Mouse (Mus musculus): ENCODE data around the gene Ints7. TPM values are rescaled to one million over a fixed set of nuclear protein-coding genes. Genes with fewer than 3 reads are reported as not detected.

Ints7 gene
- polyA plus RNA-seq, 1 experiment from 2014 or later: 66.2 TPM

GRCm38 (mm10) chr1:191559779-191560178 lies 15.7 kb upstream of the Ints7 start:
- Histone ChIP-seq H3K4me3 (no peak overlapping the region), H3K27me3 (no peaks in the 10 kb centered on the region), H3K27ac (no peak overlapping the region), H3K9me3 (no peaks in the 10 kb centered on the region), H3K36me3 (peaks cover 47% of the 10 kb centered on the region), H3K4me2 (no peak overlapping the region), H3K4me1 (no peaks in the 10 kb centered on the region), H3K9ac (no peak overlapping the region)
- 83% methylated on average over 5 of the region's 5 CpGs for WGBS
- ATAC-seq (ENCODE audit: insufficient number of reproducible peaks, insufficient read depth, low FRiP score, low TSS enrichment, low read depth): no peak

GRCm38 (mm10) chr1:191562823-191563365 lies 12.5 kb upstream of the Ints7 start:
- Histone ChIP-seq H3K27me3 (no peaks in the 10 kb centered on the region), H3K36me3 (peaks cover 33% of the 10 kb centered on the region), H3K4me3 (no peak overlapping the region), H3K27ac (no peak overlapping the region), H3K9me3 (no peaks in the 10 kb centered on the region), H3K4me1 (no peaks in the 10 kb centered on the region), H3K9ac (no peak overlapping the region), H3K4me2 (no peak overlapping the region)
- ATAC-seq (ENCODE audit: insufficient number of reproducible peaks, insufficient read depth, low FRiP score, low TSS enrichment, low read depth): no peak
- 64% methylated on average over 6 of the region's 6 CpGs for WGBS

- no peak overlapping the region for H3K4me2 ChIP-seq
- no peaks in the 10 kb centered on the region for H3K9me3 ChIP-seq
- H3K27me3 ChIP-seq: no peaks in the 10 kb centered on the region
- H3K4me1 ChIP-seq: 0 out of 2 replicates have a peak, but pooled peaks cover 2% of the 10 kb centered on the region
- no peak overlapping the region for H3K27ac ChIP-seq
- H3K4me3 ChIP-seq: no peak overlapping the region
- no peak for ATAC-seq (ENCODE audit: insufficient number of reproducible peaks, insufficient read depth, low FRiP score, low TSS enrichment, low read depth)
- peaks cover 25% of the 10 kb centered on the region for H3K36me3 ChIP-seq
- 77% methylated on average over 1 of the region's 1 CpGs for WGBS
- no peak overlapping the region for H3K9ac ChIP-seq
These were observed 7.6 kb upstream of the Ints7 start for GRCm38 (mm10) chr1:191567859-191568258.

DNA sequence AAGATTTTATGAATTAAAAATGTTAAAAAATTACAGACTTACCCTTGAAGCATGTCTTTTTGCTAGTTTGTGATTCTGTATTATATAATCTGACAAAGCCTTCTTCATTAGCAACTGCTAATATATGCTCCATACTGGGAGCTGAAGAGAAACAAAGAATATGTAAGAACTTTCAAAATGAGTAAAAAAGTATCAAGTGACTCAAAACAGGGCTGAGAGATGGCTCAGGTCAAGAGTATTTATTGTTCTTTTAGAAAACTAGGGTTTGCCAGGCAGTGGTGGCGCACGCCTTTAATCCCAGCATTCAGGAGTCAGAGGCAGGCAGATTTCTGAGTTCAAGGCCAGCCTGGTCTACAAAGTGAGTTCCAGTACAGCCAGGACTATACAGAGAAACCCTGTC lies 5.8 kb upstream of the Ints7 start:
- H3K27me3 ChIP-seq: no peaks in the 10 kb centered on the region
- H3K4me3 ChIP-seq: no peak overlapping the region
- 0 out of 2 replicates have a peak, but pooled peaks cover 2% of the 10 kb centered on the region for H3K4me1 ChIP-seq
- H3K9me3 ChIP-seq: no peaks in the 10 kb centered on the region
- ATAC-seq (ENCODE audit: insufficient number of reproducible peaks, insufficient read depth, low FRiP score, low TSS enrichment, low read depth): no peak
- no peak overlapping the region for H3K27ac ChIP-seq
- no peak overlapping the region for H3K4me2 ChIP-seq
- H3K36me3 ChIP-seq: peaks cover 22% of the 10 kb centered on the region
- no peak overlapping the region for H3K9ac ChIP-seq
- 96% methylated on average over 2 of the region's 2 CpGs for WGBS

GRCm38 (mm10) chr1:191570415-191570814 lies 5.0 kb upstream of the Ints7 start:
- H3K4me1 ChIP-seq: 0 out of 2 replicates have a peak, but pooled peaks cover 2% of the 10 kb centered on the region
- no peak overlapping the region for H3K4me2 ChIP-seq
- H3K27me3 ChIP-seq: no peaks in the 10 kb centered on the region
- no peaks in the 10 kb centered on the region for H3K9me3 ChIP-seq
- no peak overlapping the region for H3K27ac ChIP-seq
- no peak for ATAC-seq (ENCODE audit: insufficient number of reproducible peaks, insufficient read depth, low FRiP score, low TSS enrichment, low read depth)
- H3K9ac ChIP-seq: no peak overlapping the region
- WGBS: 86% methylated on average over 3 of the region's 3 CpGs
- H3K36me3 ChIP-seq: peaks cover 22% of the 10 kb centered on the region
- no peak overlapping the region for H3K4me3 ChIP-seq

- Histone ChIP-seq H3K9me3 (no peaks in the 10 kb centered on the region), H3K4me2 (peak overlapping the region; percentile 74), H3K4me3 (peak overlapping the region; percentile 90), H3K9ac (peak overlapping the region; percentile 86), H3K27me3 (no peaks in the 10 kb centered on the region), H3K36me3 (peaks cover 8% of the 10 kb centered on the region), H3K27ac (peak overlapping the region; percentile 95), H3K4me1 (peaks cover 24% of the 10 kb centered on the region)
- WGBS: 1% methylated on average over 13 of the region's 13 CpGs
- ATAC-seq (ENCODE audit: insufficient number of reproducible peaks, insufficient read depth, low FRiP score, low TSS enrichment, low read depth): no peak
These were observed 1.4 kb upstream of the Ints7 start for GRCm38 (mm10) chr1:191573906-191574639.

GRCm38 (mm10) chr1:191574871-191575457 lies 472 bp upstream of the Ints7 start:
- no peak; the same call in 1 of the 2 replicates for ATAC-seq (ENCODE audit: insufficient number of reproducible peaks, insufficient read depth, low FRiP score, low TSS enrichment, low read depth)

DNA sequence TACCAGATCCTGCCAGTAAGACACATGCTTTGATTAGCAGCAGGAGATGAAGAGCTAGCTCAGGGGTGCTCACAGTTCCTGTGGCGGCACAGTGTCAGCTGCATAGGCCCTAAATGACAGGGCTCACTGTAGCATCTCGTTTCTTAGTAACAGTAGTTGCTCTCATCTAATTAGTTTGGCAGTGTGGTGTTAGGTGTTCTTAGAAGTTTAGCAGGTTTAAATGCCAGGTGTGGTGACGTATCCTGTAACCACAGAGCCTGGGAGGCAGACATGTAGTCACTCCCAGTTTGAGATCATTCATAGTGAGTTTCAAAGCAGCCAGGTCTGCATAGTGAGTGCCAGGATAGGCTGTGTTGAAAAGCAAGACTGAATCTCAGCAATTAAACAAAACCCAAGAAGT lies 4.1 kb downstream of the Ints7 start:
- H3K4me1 ChIP-seq: peaks cover 27% of the 10 kb centered on the region
- no peak overlapping the region for H3K27ac ChIP-seq
- WGBS: 75% methylated on average over 3 of the region's 3 CpGs
- no peak for ATAC-seq (ENCODE audit: insufficient number of reproducible peaks, insufficient read depth, low FRiP score, low TSS enrichment, low read depth)
- H3K4me3 ChIP-seq: no peak overlapping the region
- H3K36me3 ChIP-seq: peaks cover 32% of the 10 kb centered on the region
- H3K4me2 ChIP-seq: no peak overlapping the region
- no peaks in the 10 kb centered on the region for H3K9me3 ChIP-seq
- no peaks in the 10 kb centered on the region for H3K27me3 ChIP-seq
- no peak overlapping the region for H3K9ac ChIP-seq

More at GRCm38 (mm10) chr1:191574871-191575457, 472 bp upstream of the Ints7 start:
- WGBS: under 1% methylated on average over 52 of the region's 52 CpGs
- Histone ChIP-seq H3K27me3 (no peaks in the 10 kb centered on the region), H3K9me3 (no peaks in the 10 kb centered on the region), H3K9ac (peak overlapping the region; percentile 86), H3K4me2 (peak overlapping the region; percentile 74), H3K27ac (peak overlapping the region; percentile 95), H3K36me3 (peaks cover 10% of the 10 kb centered on the region), H3K4me3 (peak overlapping the region; percentile 90), H3K4me1 (peaks cover 26% of the 10 kb centered on the region)

DNA sequence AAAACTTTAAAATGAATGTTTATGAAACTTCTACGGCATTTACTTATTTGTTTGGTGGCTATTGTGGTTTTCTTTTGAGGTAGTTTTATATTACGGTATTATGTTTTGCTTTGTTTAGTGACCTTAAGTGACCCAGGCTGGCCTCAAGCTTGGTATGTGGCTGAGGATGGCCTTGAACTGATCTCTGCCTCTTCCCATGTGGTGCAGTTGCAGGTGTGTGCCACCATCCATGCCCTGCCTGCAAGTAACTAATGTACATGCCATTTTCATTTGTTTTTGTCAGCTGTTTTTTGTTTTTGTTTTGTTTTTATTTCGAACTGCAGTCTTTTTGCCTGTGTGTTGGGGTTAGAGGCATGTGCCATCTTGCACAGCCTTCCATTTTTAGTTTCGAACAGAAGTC lies 6.2 kb downstream of the Ints7 start:
- Histone ChIP-seq H3K4me3 (no peak overlapping the region), H3K9ac (no peak overlapping the region), H3K27me3 (no peaks in the 10 kb centered on the region), H3K4me2 (no peak overlapping the region), H3K4me1 (peaks cover 21% of the 10 kb centered on the region), H3K9me3 (no peaks in the 10 kb centered on the region), H3K36me3 (peaks cover 48% of the 10 kb centered on the region), H3K27ac (no peak overlapping the region)
- 72% methylated on average over 4 of the region's 4 CpGs for WGBS
- no peak for ATAC-seq (ENCODE audit: insufficient number of reproducible peaks, insufficient read depth, low FRiP score, low TSS enrichment, low read depth)

- WGBS: 94% methylated on average over 4 of the region's 4 CpGs
- Histone ChIP-seq H3K4me3 (no peak overlapping the region), H3K4me2 (no peak overlapping the region), H3K4me1 (peaks cover 5% of the 10 kb centered on the region; the same call in 1 of the 2 replicates), H3K9ac (no peak overlapping the region), H3K27me3 (no peaks in the 10 kb centered on the region), H3K36me3 (peaks cover 70% of the 10 kb centered on the region), H3K9me3 (no peaks in the 10 kb centered on the region), H3K27ac (no peak overlapping the region)
- no peak for ATAC-seq (ENCODE audit: insufficient number of reproducible peaks, insufficient read depth, low FRiP score, low TSS enrichment, low read depth)
These were observed 8.4 kb downstream of the Ints7 start for GRCm38 (mm10) chr1:191583836-191584235.

- Histone ChIP-seq H3K9me3 (no peaks in the 10 kb centered on the region), H3K36me3 (peaks cover 73% of the 10 kb centered on the region), H3K4me2 (no peak overlapping the region), H3K9ac (no peak overlapping the region), H3K4me3 (no peak overlapping the region), H3K27me3 (no peaks in the 10 kb centered on the region), H3K27ac (no peak overlapping the region), H3K4me1 (peaks cover 3% of the 10 kb centered on the region; the same call in 1 of the 2 replicates)
- ATAC-seq (ENCODE audit: insufficient number of reproducible peaks, insufficient read depth, low FRiP score, low TSS enrichment, low read depth): no peak
- 95% methylated on average over 4 of the region's 4 CpGs for WGBS
These were observed 9.0 kb downstream of the Ints7 start for GRCm38 (mm10) chr1:191584483-191584882.

DNA sequence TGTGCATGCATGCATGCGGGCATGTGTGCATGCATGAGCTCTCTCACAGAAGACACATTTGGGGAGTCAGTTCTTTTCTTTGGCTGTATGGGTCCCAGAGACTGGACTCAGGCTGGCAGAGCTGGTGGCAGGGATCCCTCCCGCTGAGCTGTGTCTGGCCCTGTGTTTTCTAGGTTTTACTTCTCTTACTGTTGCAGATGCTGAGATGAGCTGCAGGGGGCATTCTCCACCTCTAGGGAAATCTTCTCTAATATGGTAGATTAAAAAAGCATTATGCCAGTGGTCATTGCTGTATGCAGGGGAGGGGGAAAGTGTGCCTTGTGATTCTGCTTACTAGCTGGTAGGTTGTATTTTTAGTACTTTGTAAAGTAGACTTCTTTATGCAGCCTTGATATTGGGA lies 10.3 kb downstream of the Ints7 start:
- Histone ChIP-seq H3K27me3 (no peaks in the 10 kb centered on the region), H3K27ac (no peak overlapping the region), H3K4me3 (no peak overlapping the region), H3K4me2 (no peak overlapping the region), H3K9ac (no peak overlapping the region), H3K4me1 (0 out of 2 replicates have a peak, but pooled peaks cover 3% of the 10 kb centered on the region), H3K9me3 (no peaks in the 10 kb centered on the region), H3K36me3 (peaks cover 73% of the 10 kb centered on the region)
- no peak for ATAC-seq (ENCODE audit: insufficient number of reproducible peaks, insufficient read depth, low FRiP score, low TSS enrichment, low read depth)
- 84% methylated on average over 2 of the region's 2 CpGs for WGBS

Data from embryonic facial prominence, embryonic 13.5 days (tissue).